Mouse (Mus musculus) embryo, embryonic 10.5 days (tissue): ENCODE results near the gene Mrps7.
"Not testable (repeated sequence)": the region's sequence is repeated elsewhere in the genome, so short reads cannot be mapped to it uniquely, and the experiment has no call there.

Source experiments
- DNase-seq: peaks from one replicate; pipeline ENCODE4 v3.0.0-alpha.2; 2015; ENCODE audit warnings: low spot score

Mrps7 gene

GRCm38 (mm10) chr11:115628465-115629101, 24.9 kb downstream of the Mrps7 start:
- DNase-seq, result no peak

- DNase-seq, result no peak
Observed at GRCm38 (mm10) chr11:115629734-115630531, 26.2 kb downstream of the Mrps7 start.

DNA sequence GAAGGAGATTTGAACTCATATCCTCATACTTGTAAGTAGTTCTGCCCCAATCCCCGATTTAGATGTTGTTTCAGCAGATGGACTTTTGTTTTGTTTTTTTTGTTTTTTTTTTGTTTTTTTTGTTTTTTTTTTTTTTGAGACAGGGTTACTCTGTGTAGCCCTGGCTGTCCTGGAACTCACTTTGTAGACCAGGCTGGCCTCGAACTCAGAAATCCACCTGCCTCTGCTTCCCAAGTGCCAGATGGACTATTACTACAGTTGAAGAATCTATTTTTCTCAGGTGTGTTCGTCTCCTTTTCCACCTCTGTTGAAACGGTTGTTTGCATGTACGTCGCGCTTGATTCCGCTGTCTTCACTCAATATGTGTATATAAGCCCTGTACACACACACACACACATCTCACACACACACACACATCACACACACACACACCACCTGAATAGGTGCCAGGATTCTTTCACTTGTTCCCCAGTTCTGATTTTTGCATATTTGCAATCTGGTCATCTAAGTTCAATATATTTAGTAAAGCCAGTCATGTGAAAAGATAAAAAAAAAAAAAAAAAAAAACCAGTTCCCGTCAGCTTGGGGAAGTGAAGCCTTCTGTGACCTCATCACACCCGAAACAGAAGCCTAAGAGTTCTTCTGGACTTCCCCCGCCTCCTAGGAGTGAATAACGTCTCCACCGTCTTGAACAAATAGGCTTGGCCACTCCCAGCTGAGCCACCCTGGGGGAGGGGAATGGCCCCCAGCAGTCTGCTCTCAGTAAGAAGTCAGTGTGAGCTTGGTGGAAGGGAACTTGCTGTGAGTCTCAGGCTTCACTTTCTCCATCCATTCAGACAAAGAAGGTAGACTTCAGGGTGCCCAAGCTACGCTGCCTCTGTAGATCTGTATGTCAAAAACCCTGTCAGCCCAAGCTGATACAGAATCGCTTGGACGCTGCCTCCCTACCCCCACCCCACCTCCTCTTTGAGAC, 27.1 kb downstream of the Mrps7 start:
- DNase-seq, result no peak

GRCm38 (mm10) chr11:115631505-115631890, 27.8 kb downstream of the Mrps7 start:
- peak; percentile 70 for DNase-seq

DNA sequence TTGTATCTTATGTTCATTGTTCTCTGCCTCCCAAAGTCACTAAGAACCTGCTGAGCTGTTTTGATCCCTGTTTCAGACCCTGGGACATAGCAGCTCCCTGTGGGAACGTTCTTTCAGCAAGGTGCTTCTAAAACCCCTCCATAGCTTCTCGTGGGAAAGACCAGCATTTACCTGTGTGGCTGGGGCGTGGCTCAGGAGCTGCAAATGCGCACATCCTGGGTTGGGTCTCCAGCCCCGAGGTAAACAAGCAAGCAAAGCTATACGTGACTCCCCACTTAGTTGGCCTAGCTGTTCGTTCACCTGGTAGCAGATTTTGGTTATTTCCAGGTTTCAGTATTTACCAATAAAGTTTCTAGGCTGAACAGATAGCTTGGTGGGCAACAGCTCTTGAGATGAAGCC, 28.5 kb downstream of the Mrps7 start:
- DNase-seq, result no peak

GRCm38 (mm10) chr11:115632862-115633261, 29.1 kb downstream of the Mrps7 start:
- DNase-seq, result no peak

DNA sequence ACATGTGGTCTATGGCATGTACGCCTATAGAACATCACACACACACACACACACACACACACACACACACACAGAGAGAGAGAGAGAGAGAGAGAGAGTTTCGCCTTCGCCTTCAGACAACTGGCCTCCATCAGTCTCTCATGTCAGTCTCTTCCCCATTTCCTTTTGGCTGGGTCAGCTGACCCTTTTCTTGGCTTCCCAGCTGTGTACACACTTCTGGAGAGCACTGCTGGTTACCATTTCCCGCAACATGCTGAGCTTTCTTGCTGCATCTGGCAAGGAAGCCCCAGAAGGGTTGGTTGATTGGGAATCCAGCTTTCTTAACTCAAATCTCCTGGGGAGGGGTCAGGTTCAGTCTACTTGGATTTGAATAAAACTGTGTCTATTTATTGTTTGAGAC, 30.4 kb downstream of the Mrps7 start:
- peak; percentile 43 for DNase-seq

DNA sequence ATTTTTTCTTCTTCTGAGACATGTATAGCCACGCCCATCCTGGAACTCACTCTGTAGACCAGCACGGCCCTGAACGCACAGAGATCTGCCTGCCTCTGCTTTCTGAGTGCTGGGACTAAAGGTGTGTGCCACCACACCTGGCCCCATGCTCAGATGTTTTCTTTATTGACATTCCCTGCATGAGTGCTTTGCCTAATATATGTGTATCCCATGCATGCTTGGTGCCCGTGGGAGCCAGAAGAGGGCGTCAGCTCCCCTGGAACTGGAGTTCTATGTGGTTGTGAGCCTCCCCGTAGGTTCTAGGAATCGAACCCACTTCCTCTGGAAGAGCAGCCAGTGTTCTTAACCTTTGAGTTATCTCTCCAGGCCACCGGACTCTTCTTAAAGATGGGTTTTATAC, 31.3 kb downstream of the Mrps7 start:
- no peak for DNase-seq

- DNase-seq, result no peak
Observed at GRCm38 (mm10) chr11:115635484-115635883, 31.8 kb downstream of the Mrps7 start.

GRCm38 (mm10) chr11:115636960-115637359, 33.2 kb downstream of the Mrps7 start:
- no peak for DNase-seq

DNA sequence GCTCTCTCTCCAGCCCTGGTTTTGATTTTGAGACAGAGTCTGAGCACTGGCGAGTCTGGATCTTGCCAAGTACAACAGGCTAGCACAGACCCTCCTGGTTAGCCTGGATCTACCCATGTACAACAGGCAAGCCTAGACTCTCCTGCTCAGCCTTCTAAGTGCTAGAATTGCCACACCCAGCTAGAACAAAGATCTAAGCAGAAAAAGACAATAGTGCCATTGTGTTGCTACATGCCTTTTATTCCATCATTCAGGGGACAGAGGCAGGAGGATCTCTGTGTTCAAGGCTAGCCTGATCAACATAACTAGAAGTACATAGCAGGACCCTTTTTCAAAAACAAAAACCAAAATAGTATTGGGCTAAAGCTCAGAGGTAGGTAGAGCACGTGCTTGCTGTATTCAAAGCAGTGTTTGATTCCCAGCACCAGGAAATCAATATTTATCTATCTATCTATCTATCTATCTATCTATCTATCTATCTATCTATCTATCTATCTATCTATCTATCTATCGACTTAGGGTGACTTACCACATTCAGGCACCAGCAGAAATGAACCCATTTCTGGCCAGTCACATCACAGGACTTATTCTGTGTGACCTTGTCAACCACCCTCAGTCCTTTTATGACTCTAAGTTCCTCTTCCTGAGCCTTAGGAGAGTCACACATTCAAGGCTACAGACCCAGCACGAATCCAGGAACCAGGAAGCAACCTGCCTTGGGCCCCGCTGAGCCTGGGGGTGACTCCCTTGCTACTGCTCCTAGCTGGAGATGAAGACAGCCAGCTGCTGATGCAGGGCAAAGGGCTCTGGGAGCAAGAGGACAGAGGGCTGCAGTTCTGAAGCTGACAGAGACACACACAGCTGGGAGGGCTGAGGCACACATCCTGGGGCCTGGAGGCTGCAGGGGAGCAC, 35.0 kb downstream of the Mrps7 start:
- DNase-seq, result no peak

GRCm38 (mm10) chr11:115639540-115639939, 35.8 kb downstream of the Mrps7 start:
- DNase-seq, result no peak

GRCm38 (mm10) chr11:115640311-115640828, 36.6 kb downstream of the Mrps7 start:
- DNase-seq, result no peak

GRCm38 (mm10) chr11:115640978-115641663, 37.4 kb downstream of the Mrps7 start:
- no peak for DNase-seq

DNA sequence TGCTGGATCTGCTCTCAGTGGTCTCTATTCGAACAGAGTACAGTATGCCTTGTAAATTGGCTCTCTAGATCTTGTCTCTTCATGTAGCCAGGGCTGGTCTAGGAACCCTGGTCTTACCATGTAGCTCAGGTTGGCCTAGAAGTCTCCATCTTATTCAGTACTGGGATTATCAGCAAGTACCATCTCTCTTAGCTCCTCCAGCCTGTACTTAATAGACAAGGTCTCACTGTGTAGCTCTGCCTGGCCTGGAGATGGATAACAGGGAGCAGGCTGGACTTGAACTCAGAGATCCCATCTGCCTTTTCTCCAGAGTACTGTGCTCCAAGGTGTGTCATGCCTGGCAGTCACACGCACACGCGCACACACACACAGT, 37.9 kb downstream of the Mrps7 start:
- no peak for DNase-seq

GRCm38 (mm10) chr11:115642705-115643104, 39.0 kb downstream of the Mrps7 start:
- no peak for DNase-seq

GRCm38 (mm10) chr11:115643265-115643664, 39.5 kb downstream of the Mrps7 start:
- DNase-seq, result no peak

- no peak for DNase-seq
Observed at GRCm38 (mm10) chr11:115644308-115644707, 40.6 kb downstream of the Mrps7 start.

- DNase-seq, result not testable (repeated sequence)
Observed at GRCm38 (mm10) chr11:115645498-115645897, 41.8 kb downstream of the Mrps7 start.

- DNase-seq, result no peak
Observed at GRCm38 (mm10) chr11:115646439-115646838, 42.7 kb downstream of the Mrps7 start.

DNA sequence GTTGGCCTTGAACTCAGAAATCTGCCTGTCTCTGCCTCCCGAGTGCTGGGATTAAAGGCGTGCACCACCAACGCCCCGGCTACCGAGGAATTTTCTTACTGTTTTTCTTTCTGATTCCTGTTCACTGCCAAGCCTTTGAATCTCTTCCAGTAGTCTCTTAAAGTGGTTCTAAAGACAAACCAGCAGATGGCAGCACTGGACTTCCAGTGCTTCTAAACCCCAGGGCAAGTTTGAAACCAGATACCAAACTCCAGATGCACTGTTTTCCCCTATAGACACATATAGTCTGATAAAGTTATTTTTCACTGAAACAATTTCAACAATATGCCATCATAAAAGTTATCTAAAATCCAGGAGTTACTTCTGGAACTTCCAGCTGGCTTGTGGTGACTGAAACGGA, 43.7 kb downstream of the Mrps7 start:
- peak; percentile 87 for DNase-seq
